Mouse (Mus musculus) cerebellum, adult 2 months (tissue): Measurements from ENCODE around the gene Olfr222.

Experiments used
- CTCF ChIP-seq: fragments of 200-500 bp; IDR thresholded peaks from 2 replicates; pipeline ENCODE4 v1.5.1; 2011; ENCODE audit warnings: low read depth, mild to moderate bottlenecking, control low read depth, low read length, moderate library complexity, borderline replicate concordance; ENCODE audit not compliant: insufficient read depth
- POLR2A ChIP-seq: fragments of 200-500 bp; IDR thresholded peaks from 2 replicates; pipeline ENCODE4 v1.6.1; 2011; ENCODE audit warnings: low read length, control low read depth, borderline replicate concordance; ENCODE audit not compliant: insufficient read depth

DNA sequence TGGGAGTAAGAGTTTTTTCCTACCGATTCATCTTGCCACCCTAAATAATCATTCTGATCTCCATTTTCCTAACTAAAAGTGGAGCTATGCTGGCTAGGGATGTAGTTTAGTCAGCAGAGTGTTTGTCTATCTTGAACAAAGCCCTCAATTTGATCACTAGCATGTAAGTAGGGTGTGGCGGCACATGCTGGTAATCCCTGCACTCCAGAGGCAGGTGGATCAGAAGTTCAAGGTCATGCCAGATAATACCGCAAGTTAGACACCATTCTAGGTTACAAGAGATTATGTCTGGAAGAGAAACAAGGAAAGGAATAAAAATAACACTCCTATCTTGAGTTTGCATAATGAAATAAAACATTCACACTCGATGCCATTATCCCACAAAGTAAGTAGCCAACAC is 13.7 kb downstream of the Olfr222 start:
- TF ChIP-seq CTCF (no peak), POLR2A (no peak)
